Mouse (Mus musculus): Measurements from ENCODE around the gene Olfr815. TPM values are rescaled to one million over a fixed set of nuclear protein-coding genes. Genes with fewer than 3 reads are reported as not detected.
"Not testable (repeated sequence)": the region's sequence is repeated elsewhere in the genome, so short reads cannot be mapped to it uniquely, and the experiment has no call there.

Olfr815 gene
- polyA plus RNA-seq (2016; fragmentation: Nextera tagmentation; extraction: Ambion mirVana) = not detected in 2 replicates

DNA sequence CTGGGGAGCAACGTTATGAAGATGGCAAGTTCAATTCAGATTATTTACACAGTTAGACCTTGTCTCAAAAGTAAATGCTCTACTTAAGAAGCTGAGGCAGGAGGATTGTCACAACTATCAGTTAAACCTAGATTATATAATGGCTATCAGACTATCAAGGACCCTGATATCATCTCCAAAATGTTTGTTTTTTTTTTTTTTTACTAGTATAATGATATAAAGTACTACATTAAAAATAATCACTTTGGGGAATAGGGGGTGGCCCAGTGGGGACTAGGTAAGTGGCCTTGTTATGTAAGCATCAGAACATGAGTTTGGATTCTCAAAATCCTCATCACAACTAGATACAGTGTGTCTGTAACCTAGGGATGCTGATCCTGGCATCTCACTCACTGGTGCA, at the start of gene Olfr815:
Gene Olfr815 (minus strand): TSS at position 101 of the 400 bp plus-strand sequence.
- not testable (repeated sequence) for H3K27ac ChIP-seq; ATAC-seq (ENCODE audit: low FRiP score); H3K4me2 ChIP-seq; H3K27me3 ChIP-seq; H3K9me3 ChIP-seq; H3K36me3 ChIP-seq (replicated peaks); H3K4me1 ChIP-seq; H3K4me3 ChIP-seq (replicated peaks); H3K9ac ChIP-seq
- 61% methylated on average over 1 of the region's 1 CpGs for WGBS

DNA sequence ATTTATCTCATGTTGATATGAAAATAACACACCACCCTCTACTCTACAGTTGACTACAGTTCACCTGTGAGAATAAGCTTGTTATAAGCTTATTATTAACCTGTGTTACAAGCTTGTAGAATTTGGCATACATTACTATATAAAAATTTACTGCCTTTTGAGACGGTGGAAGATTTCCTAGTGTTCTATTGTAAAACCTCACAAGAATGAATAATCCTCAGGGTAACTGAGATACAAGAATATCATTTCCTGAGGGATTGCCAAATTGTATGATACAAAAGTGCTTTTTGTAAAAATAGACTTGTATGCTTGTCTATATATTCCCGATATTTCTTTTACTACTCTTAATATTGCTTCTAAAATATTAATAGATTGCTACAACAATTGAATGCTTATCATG, 43.3 kb upstream of the Olfr815 start, which contains the start of gene Olfr818:
Gene Olfr818 (minus strand): TSS at position 101 of the 400 bp plus-strand sequence.
- no peaks in the 10 kb centered on the region for H3K9me3 ChIP-seq
- H3K9ac ChIP-seq = no peak within 1 kb of the TSS
- H3K4me1 ChIP-seq = no peaks in the 10 kb centered on the region
- 89% methylated on average over 2 of the region's 2 CpGs for WGBS
- no peaks in the 10 kb centered on the region for H3K27me3 ChIP-seq
- H3K36me3 ChIP-seq (replicated peaks) = no peaks in the 10 kb centered on the region
- H3K4me2 ChIP-seq = no peak within 1 kb of the TSS
- no peak within 1 kb of the TSS for H3K4me3 ChIP-seq (replicated peaks)
- no peak within 1 kb of the TSS for H3K27ac ChIP-seq
- no peak for ATAC-seq (ENCODE audit: low FRiP score)

GRCm38 (mm10) chr10:129915497-129915896, 9.8 kb upstream of the Olfr815 start, which contains the start of gene Olfr816:
Gene Olfr816 (minus strand): TSS chr10:129915597.
- Histone ChIP-seq H3K4me3 (replicated peaks) (no peak within 1 kb of the TSS), H3K4me2 (no peak within 1 kb of the TSS), H3K9ac (no peak within 1 kb of the TSS), H3K4me1 (no peaks in the 10 kb centered on the region), H3K36me3 (replicated peaks) (no peaks in the 10 kb centered on the region), H3K27me3 (no peaks in the 10 kb centered on the region), H3K9me3 (no peaks in the 10 kb centered on the region), H3K27ac (no peak within 1 kb of the TSS)
- 64% methylated on average over 1 of the region's 1 CpGs for WGBS
- ATAC-seq (ENCODE audit: low FRiP score) = no peak

GRCm38 (mm10) chr10:129885934-129886333, 19.7 kb downstream of the Olfr815 start:
- H3K36me3 ChIP-seq (replicated peaks) = no peaks in the 10 kb centered on the region
- no peaks in the 10 kb centered on the region for H3K27me3 ChIP-seq
- no peak overlapping the region for H3K4me2 ChIP-seq
- H3K9me3 ChIP-seq = no peaks in the 10 kb centered on the region
- no peak overlapping the region for H3K27ac ChIP-seq
- WGBS = 90% methylated on average over 7 of the region's 7 CpGs
- no peak overlapping the region for H3K4me3 ChIP-seq (replicated peaks)
- no peaks in the 10 kb centered on the region for H3K4me1 ChIP-seq
- H3K9ac ChIP-seq = no peak overlapping the region
- ATAC-seq (ENCODE audit: low FRiP score) = no peak

- not testable (repeated sequence) for H3K4me2 ChIP-seq; H3K27me3 ChIP-seq; H3K36me3 ChIP-seq (replicated peaks); ATAC-seq (ENCODE audit: low FRiP score); H3K4me3 ChIP-seq (replicated peaks); H3K9ac ChIP-seq; H3K4me1 ChIP-seq; H3K27ac ChIP-seq; H3K9me3 ChIP-seq
- 82% methylated on average over 6 of the region's 6 CpGs for WGBS
Observed at GRCm38 (mm10) chr10:129885496-129885895, 20.2 kb downstream of the Olfr815 start.

GRCm38 (mm10) chr10:129879751-129880150, 25.9 kb downstream of the Olfr815 start, which contains the start of gene Olfr814:
Gene Olfr814 (minus strand): TSS chr10:129879851.
- H3K27me3 ChIP-seq; H3K9ac ChIP-seq; H3K4me3 ChIP-seq (replicated peaks); H3K36me3 ChIP-seq (replicated peaks); H3K4me2 ChIP-seq; H3K9me3 ChIP-seq; H3K4me1 ChIP-seq; ATAC-seq (ENCODE audit: low FRiP score); H3K27ac ChIP-seq: not testable (repeated sequence)
- 70% methylated on average over 1 of the region's 1 CpGs for WGBS

- Histone ChIP-seq H3K36me3 (replicated peaks) (no peaks in the 10 kb centered on the region), H3K4me1 (no peaks in the 10 kb centered on the region), H3K9me3 (no peaks in the 10 kb centered on the region), H3K27me3 (no peaks in the 10 kb centered on the region), H3K4me2 (no peak within 1 kb of the TSS), H3K27ac (no peak within 1 kb of the TSS), H3K9ac (no peak within 1 kb of the TSS), H3K4me3 (replicated peaks) (no peak within 1 kb of the TSS)
- no peak for ATAC-seq (ENCODE audit: low FRiP score)
Observed at GRCm38 (mm10) chr10:129855067-129855466, 50.6 kb downstream of the Olfr815 start, which contains the start of gene Olfr813. Gene Olfr813 (plus strand): TSS chr10:129855367.

Other genes starting within 250 kb of the Olfr815 start
- not detected in 2 replicates for gene Olfr800, start 248.2 kb downstream of the Olfr815 start, polyA plus RNA-seq (2016; fragmentation: Nextera tagmentation; extraction: Ambion mirVana)
- gene Olfr801, start 232.0 kb downstream of the Olfr815 start, polyA plus RNA-seq (2016; fragmentation: Nextera tagmentation; extraction: Ambion mirVana) = not detected in 2 replicates
- 0.04 TPM in 1 of 2 replicates, not detected in the other for gene Olfr802, start 217.7 kb downstream of the Olfr815 start, polyA plus RNA-seq (2016; fragmentation: Nextera tagmentation; extraction: Ambion mirVana)
- not detected in 2 replicates for gene Olfr803, start 211.6 kb downstream of the Olfr815 start, polyA plus RNA-seq (2016; fragmentation: Nextera tagmentation; extraction: Ambion mirVana)
- not detected in 2 replicates for gene Olfr804, start 202.7 kb downstream of the Olfr815 start, polyA plus RNA-seq (2016; fragmentation: Nextera tagmentation; extraction: Ambion mirVana)
- gene Olfr805, start 176.5 kb downstream of the Olfr815 start, polyA plus RNA-seq (2016; fragmentation: Nextera tagmentation; extraction: Ambion mirVana) = not detected in 2 replicates
- not detected in 2 replicates for gene Olfr806, start 163.9 kb downstream of the Olfr815 start, polyA plus RNA-seq (2016; fragmentation: Nextera tagmentation; extraction: Ambion mirVana)
- not detected in 2 replicates for gene Olfr807, start 148.1 kb downstream of the Olfr815 start, polyA plus RNA-seq (2016; fragmentation: Nextera tagmentation; extraction: Ambion mirVana)
- 0.06 TPM in 1 of 2 replicates, not detected in the other for gene Olfr808, start 140.4 kb downstream of the Olfr815 start, polyA plus RNA-seq (2016; fragmentation: Nextera tagmentation; extraction: Ambion mirVana)
- not detected in 2 replicates for gene Olfr809, start 131.2 kb downstream of the Olfr815 start, polyA plus RNA-seq (2016; fragmentation: Nextera tagmentation; extraction: Ambion mirVana)
- gene Olfr810, start 111.0 kb downstream of the Olfr815 start, polyA plus RNA-seq (2016; fragmentation: Nextera tagmentation; extraction: Ambion mirVana) = not detected in 2 replicates
- not detected in 2 replicates for gene Olfr811, start 101.5 kb downstream of the Olfr815 start, polyA plus RNA-seq (2016; fragmentation: Nextera tagmentation; extraction: Ambion mirVana)
- gene Olfr812, start 59.8 kb downstream of the Olfr815 start, polyA plus RNA-seq (2016; fragmentation: Nextera tagmentation; extraction: Ambion mirVana) = not detected in 2 replicates
- not detected in 2 replicates for gene Olfr813, start 50.5 kb downstream of the Olfr815 start, polyA plus RNA-seq (2016; fragmentation: Nextera tagmentation; extraction: Ambion mirVana)
- not detected in 2 replicates for gene Olfr814, start 26.0 kb downstream of the Olfr815 start, polyA plus RNA-seq (2016; fragmentation: Nextera tagmentation; extraction: Ambion mirVana)
- gene Olfr816, start 9.7 kb upstream of the Olfr815 start, polyA plus RNA-seq (2016; fragmentation: Nextera tagmentation; extraction: Ambion mirVana) = not detected in 2 replicates
- gene Olfr818, start 43.2 kb upstream of the Olfr815 start, polyA plus RNA-seq (2016; fragmentation: Nextera tagmentation; extraction: Ambion mirVana) = not detected in 2 replicates
- not detected in 2 replicates for gene Olfr819, start 61.4 kb upstream of the Olfr815 start, polyA plus RNA-seq (2016; fragmentation: Nextera tagmentation; extraction: Ambion mirVana)
- not detected in 2 replicates for gene Olfr247, start 70.3 kb upstream of the Olfr815 start, polyA plus RNA-seq (2016; fragmentation: Nextera tagmentation; extraction: Ambion mirVana)
- not detected in 2 replicates for gene Gm10310, start 79.2 kb upstream of the Olfr815 start, polyA plus RNA-seq (2016; fragmentation: Nextera tagmentation; extraction: Ambion mirVana)
- gene Olfr820, start 106.8 kb upstream of the Olfr815 start, polyA plus RNA-seq (2016; fragmentation: Nextera tagmentation; extraction: Ambion mirVana) = not detected in 2 replicates
- gene Olfr821, start 124.5 kb upstream of the Olfr815 start, polyA plus RNA-seq (2016; fragmentation: Nextera tagmentation; extraction: Ambion mirVana) = not detected in 2 replicates
- gene Olfr822, start 165.3 kb upstream of the Olfr815 start, polyA plus RNA-seq (2016; fragmentation: Nextera tagmentation; extraction: Ambion mirVana) = not detected in 2 replicates
- gene Olfr823, start 209.5 kb upstream of the Olfr815 start, polyA plus RNA-seq (2016; fragmentation: Nextera tagmentation; extraction: Ambion mirVana) = not detected in 2 replicates
- gene Olfr824, start 224.1 kb upstream of the Olfr815 start, polyA plus RNA-seq (2016; fragmentation: Nextera tagmentation; extraction: Ambion mirVana) = not detected in 2 replicates

Data from forebrain, embryonic 12.5 days (tissue).